Mouse (Mus musculus): ENCODE measurements around the gene BC048562.

Gene BC048562

GRCm38 (mm10) chr9:108480813-108481519 lies 44.7 kb downstream of the BC048562 start:
- no peak for DNase-seq (ENCODE audit: low spot score)

- DNase-seq (ENCODE audit: low spot score) = no peak
These were observed 45.4 kb downstream of the BC048562 start for GRCm38 (mm10) chr9:108481520-108482210.

- DNase-seq (ENCODE audit: low spot score) = peak; percentile 72
These were observed 46.9 kb downstream of the BC048562 start for GRCm38 (mm10) chr9:108483051-108483790.

- peak; percentile 36 for DNase-seq (ENCODE audit: low spot score)
These were observed 47.7 kb downstream of the BC048562 start for GRCm38 (mm10) chr9:108484021-108484420.

GRCm38 (mm10) chr9:108485301-108485875 lies 49.1 kb downstream of the BC048562 start:
- DNase-seq (ENCODE audit: low spot score) = no peak

GRCm38 (mm10) chr9:108486973-108487530 lies 50.8 kb downstream of the BC048562 start:
- DNase-seq (ENCODE audit: low spot score) = no peak

- no peak for DNase-seq (ENCODE audit: low spot score)
These were observed 52.1 kb downstream of the BC048562 start for GRCm38 (mm10) chr9:108488403-108488802.

- no peak for DNase-seq (ENCODE audit: low spot score)
These were observed 52.9 kb downstream of the BC048562 start for GRCm38 (mm10) chr9:108489215-108489614.

GRCm38 (mm10) chr9:108489702-108490558 lies 53.6 kb downstream of the BC048562 start:
- DNase-seq (ENCODE audit: low spot score) = no peak

GRCm38 (mm10) chr9:108490559-108491285 lies 54.4 kb downstream of the BC048562 start, which contains the start of gene Usp19:
Usp19 (plus strand) TSS chr9:108490602.
- peak; percentile 97 for DNase-seq (ENCODE audit: low spot score)

GRCm38 (mm10) chr9:108491286-108491580 lies 55.0 kb downstream of the BC048562 start:
- no peak for DNase-seq (ENCODE audit: low spot score)

- DNase-seq (ENCODE audit: low spot score) = no peak
These were observed 55.9 kb downstream of the BC048562 start for GRCm38 (mm10) chr9:108492043-108492750.

GRCm38 (mm10) chr9:108493246-108493645 lies 57.0 kb downstream of the BC048562 start:
- DNase-seq (ENCODE audit: low spot score) = no peak

- no peak for DNase-seq (ENCODE audit: low spot score)
These were observed 58.0 kb downstream of the BC048562 start for GRCm38 (mm10) chr9:108494146-108494825.

GRCm38 (mm10) chr9:108494905-108495304 lies 58.6 kb downstream of the BC048562 start:
- DNase-seq (ENCODE audit: low spot score) = no peak

Measured in yolk sac, embryonic 10.5 days (tissue).